Mouse (Mus musculus) CH12.LX (cell line): Measurements from ENCODE around the gene Bcas3. TPM values are rescaled to one million over a fixed set of nuclear protein-coding genes. Genes with fewer than 3 reads are reported as not detected.

Source experiments
- DNase-seq: peaks from one replicate; pipeline ENCODE4 v3.0.0-alpha.2; 2013; ENCODE audit errors: extremely low read depth
- H3K27ac ChIP-seq: 2 replicates; pipeline ENCODE4 v1.5.1; 2012; ENCODE audit warnings: low read depth, mild to moderate bottlenecking, control low read depth, moderate library complexity; ENCODE audit not compliant: insufficient read depth
- H3K27me3 ChIP-seq: replicated peaks from 2 replicates; pipeline ENCODE3; 2012; ENCODE audit warnings: inconsistent platforms
- H3K36me3 ChIP-seq, 2 experiments: replicated peaks in 1 of 2; 2 replicates each; pipeline versions ENCODE3 to v1.6.1; 2012; ENCODE audit warnings: inconsistent platforms in 1 of 2, low read length in 1 of 2, mild to moderate bottlenecking in 1 of 2, mixed read lengths in 1 of 2, moderate library complexity in 1 of 2; ENCODE audit not compliant: control insufficient read depth in 1 of 2, insufficient read depth in 1 of 2
- H3K4me1 ChIP-seq, 2 experiments: 2 replicates each; pipeline ENCODE4 v1.6.1; 2012; ENCODE audit warnings: inconsistent platforms in 1 of 2, moderate library complexity in 1 of 2; ENCODE audit not compliant: insufficient read depth in 2 of 2, control insufficient read depth in 1 of 2
- H3K4me2 ChIP-seq: 2 replicates; pipeline ENCODE4 v1.6.1; 2012; ENCODE audit warnings: low read depth, mild to moderate bottlenecking, control low read depth; ENCODE audit not compliant: poor library complexity, insufficient read depth, severe bottlenecking
- H3K4me3 ChIP-seq, 3 experiments: fragments of 150-350 bp in 1 of 3; sonication (generic) in 1 of 3; replicated peaks in 1 of 3; 2 replicates each; pipeline versions ENCODE3 to v1.5.1; 2011 to 2012; ENCODE audit warnings: low read depth in 2 of 3, low read length in 2 of 3, mild to moderate bottlenecking in 2 of 3, moderate library complexity in 2 of 3, control low read depth in 1 of 3, improper control_type of control experiment in 1 of 3, inconsistent platforms in 1 of 3, mixed read lengths in 1 of 3; ENCODE audit not compliant: poor library complexity in 1 of 3
- H3K79me2 ChIP-seq: replicated peaks from 2 replicates; pipeline ENCODE4 v1.6.1; 2012; ENCODE audit warnings: mild to moderate bottlenecking, moderate library complexity; ENCODE audit not compliant: control insufficient read depth, poor library complexity, insufficient read depth, severe bottlenecking; ENCODE audit errors: extremely low read depth
- H3K9ac ChIP-seq: 2 replicates; pipeline ENCODE4 v1.6.1; 2012; ENCODE audit warnings: low read depth, mild to moderate bottlenecking, control low read depth, moderate library complexity; ENCODE audit not compliant: insufficient read depth
- H3K9me3 ChIP-seq: replicated peaks from 2 replicates; pipeline ENCODE3; 2012; ENCODE audit warnings: low read length, inconsistent platforms, mixed read lengths
- CHD1 ChIP-seq: IDR thresholded peaks from 2 replicates; pipeline ENCODE4 v1.6.1; 2012; ENCODE audit warnings: low read depth, low read length, improper control_type of control experiment, inconsistent platforms
- CHD2 ChIP-seq: IDR thresholded peaks from 2 replicates; pipeline ENCODE4 v1.6.1; 2011; ENCODE audit warnings: low read length, improper control_type of control experiment
- CTCF ChIP-seq, 2 experiments: IDR thresholded peaks in 1 of 2; conservative IDR thresholded peaks in 1 of 2; 2 replicates each; pipeline ENCODE4 v1.5.1; 2011 to 2012; ENCODE audit warnings: low read depth in 2 of 2, low read length in 2 of 2, improper control_type of control experiment in 1 of 2, inconsistent platforms in 1 of 2, mild to moderate bottlenecking in 1 of 2, moderate library complexity in 1 of 2
- ELF1 ChIP-seq: IDR thresholded peaks from 2 replicates; pipeline ENCODE4 v1.6.1; 2014; ENCODE audit warnings: low read depth, mild to moderate bottlenecking, inconsistent platforms, low read length, improper control_type of control experiment
- ETS1 ChIP-seq: conservative IDR thresholded peaks from 2 replicates; pipeline ENCODE4 v1.6.1; 2012; ENCODE audit warnings: low read depth, mild to moderate bottlenecking, inconsistent platforms, low read length, improper control_type of control experiment, moderate library complexity
- GABPA ChIP-seq: IDR thresholded peaks from 2 replicates; pipeline ENCODE4 v1.6.1; 2012; ENCODE audit warnings: low read depth, low read length, improper control_type of control experiment, inconsistent platforms; ENCODE audit not compliant: insufficient replicate concordance
- HCFC1 ChIP-seq: IDR thresholded peaks from 2 replicates; pipeline ENCODE4 v1.6.1; 2012; ENCODE audit warnings: low read depth, mild to moderate bottlenecking, inconsistent platforms, low read length, improper control_type of control experiment
- IRF4 ChIP-seq: IDR thresholded peaks from 2 replicates; pipeline ENCODE4 v1.6.1; 2014; ENCODE audit warnings: low read depth, mild to moderate bottlenecking, inconsistent platforms, low read length, improper control_type of control experiment
- JUN ChIP-seq: IDR thresholded peaks from 2 replicates; pipeline ENCODE4 v1.6.1; 2011; ENCODE audit warnings: low read depth, mild to moderate bottlenecking, low read length, improper control_type of control experiment, moderate library complexity; ENCODE audit not compliant: insufficient read depth
- MAX ChIP-seq: IDR thresholded peaks from 2 replicates; pipeline ENCODE4 v1.6.1; 2011; ENCODE audit warnings: low read length, improper control_type of control experiment
- MAZ ChIP-seq: IDR thresholded peaks from 2 replicates; pipeline ENCODE4 v1.6.1; 2012; ENCODE audit warnings: low read depth, mild to moderate bottlenecking, inconsistent platforms, low read length, improper control_type of control experiment, moderate library complexity
- MEF2A ChIP-seq: IDR thresholded peaks from 2 replicates; pipeline ENCODE4 v1.6.1; 2014; ENCODE audit warnings: low read depth, mild to moderate bottlenecking, inconsistent platforms, low read length, improper control_type of control experiment, borderline replicate concordance
- MYC ChIP-seq: IDR thresholded peaks from 2 replicates; pipeline ENCODE4 v1.6.1; 2011; ENCODE audit warnings: low read depth, mild to moderate bottlenecking, improper control_type of control experiment, low read length
- NRF1 ChIP-seq: IDR thresholded peaks from 2 replicates; pipeline ENCODE4 v1.6.1; 2014; ENCODE audit warnings: low read depth, mild to moderate bottlenecking, inconsistent platforms, low read length, improper control_type of control experiment, moderate library complexity
- PAX5 ChIP-seq: IDR thresholded peaks from 2 replicates; pipeline ENCODE4 v1.6.1; 2012; ENCODE audit warnings: low read length, inconsistent platforms, mixed read lengths
- POLR2AphosphoS2 ChIP-seq: IDR thresholded peaks from 2 replicates; pipeline ENCODE4 v1.6.1; 2011; ENCODE audit warnings: low read depth, low read length, improper control_type of control experiment
- RAD21 ChIP-seq: IDR thresholded peaks from 2 replicates; pipeline ENCODE4 v1.6.1; 2011; ENCODE audit warnings: low read depth, mild to moderate bottlenecking, low read length, improper control_type of control experiment, moderate library complexity
- SMC3 ChIP-seq: IDR thresholded peaks from 2 replicates; pipeline ENCODE4 v1.6.1; 2011; ENCODE audit warnings: low read depth, low read length, improper control_type of control experiment
- TBP ChIP-seq: conservative IDR thresholded peaks from 2 replicates; pipeline ENCODE4 v1.6.1; 2011; ENCODE audit warnings: low read depth, low read length, improper control_type of control experiment
- UBTF ChIP-seq: IDR thresholded peaks from 2 replicates; pipeline ENCODE4 v1.6.1; 2012; ENCODE audit warnings: low read depth, mild to moderate bottlenecking, inconsistent platforms, low read length, improper control_type of control experiment, moderate library complexity
- USF1 ChIP-seq: IDR thresholded peaks from 2 replicates; pipeline ENCODE4 v1.6.1; 2014; ENCODE audit warnings: low read depth, mild to moderate bottlenecking, inconsistent platforms, low read length, improper control_type of control experiment
- ZC3H11A ChIP-seq: IDR thresholded peaks from 2 replicates; pipeline ENCODE4 v1.6.1; 2012; ENCODE audit warnings: low read depth, mild to moderate bottlenecking, inconsistent platforms, low read length, improper control_type of control experiment
- dilution Hi-C: fragments of 300-500 bp; cut with MboI; formaldehyde crosslinking; loops from 2 replicates; pipeline ENCODE4 v1.14.3; 2020; ENCODE audit warnings: low sequenced_read_pairs; ENCODE audit not compliant: extremely low pct_unique_long_range_greater_than_20kb, extremely low pct_ligation_motif_present
- in situ Hi-C: fragments of 300-500 bp; cut with MboI; formaldehyde crosslinking; loops from 3 replicates; pipeline ENCODE4 v1.14.3; 2019; ENCODE audit warnings: low sequenced_read_pairs, low pct_ligation_motif_present, low pct_unique_long_range_greater_than_20kb, mixed read lengths
- polyA plus RNA-seq: library from polyadenylated mRNA; unstranded; fragments of >175 nt; gene quantifications from 2 replicates; pipeline ENCODE4 v1.2.1, GENCODE M21; 2012; ENCODE audit warnings: low read depth; ENCODE audit not compliant: insufficient read length
- total RNA-seq, 2 experiments: library from RNA; depleted of rRNA; stranded (reverse); fragments of 300-350 nt in 1 of 2; fragments of >200 nt in 1 of 2; gene quantifications; 2 replicates each; pipeline ENCODE4 v1.2.3; 2012 to 2014

Bcas3 gene
- total and polyA plus RNA-seq, 3 experiments, result 8.2 to 21.3 (median 9.7) TPM

GRCm38 (mm10) chr11:85323567-85324330, 29.2 kb upstream of the Bcas3 start (continued):
- no peak for TF ChIP-seq PAX5
- TF ChIP-seq NRF1, result no peak
- no peak for TF ChIP-seq USF1
- TF ChIP-seq ETS1, result no peak
- TF ChIP-seq POLR2AphosphoS2, result no peak
- no peak for TF ChIP-seq GABPA
- no peak for TF ChIP-seq IRF4
- TF ChIP-seq ELF1, result peak; percentile 51; the same call in 1 of the 2 replicates
- TF ChIP-seq SMC3, result no peak
- TF ChIP-seq TBP, result peak; percentile 85
- TF ChIP-seq CHD2, result no peak
- no peak for TF ChIP-seq JUN
- TF ChIP-seq MYC, result peak; percentile 92

- H3K9me3 ChIP-seq, result no peaks in the 10 kb centered on the region
- TF ChIP-seq TBP, result no peak
- no peak for TF ChIP-seq MAZ
- TF ChIP-seq NRF1, result no peak
- TF ChIP-seq MEF2A, result no peak
- no peak for TF ChIP-seq POLR2AphosphoS2
- no peak for TF ChIP-seq CTCF (conservative IDR thresholded peaks at IDR 0.05 in 1 of 2, IDR thresholded peaks at IDR 0.05 in 1 of 2; ENCODE audit: low read depth in 2 of 2, low read length in 2 of 2)
- no peak for TF ChIP-seq ETS1
- TF ChIP-seq CHD1, result no peak
- no peak for TF ChIP-seq ZC3H11A
- TF ChIP-seq RAD21, result no peak
- no peak for TF ChIP-seq HCFC1
- TF ChIP-seq JUN, result no peak
- no peak for TF ChIP-seq CHD2
- no peak for TF ChIP-seq ELF1
- no peak for TF ChIP-seq UBTF
- TF ChIP-seq MAX, result no peak
- no peak for TF ChIP-seq MYC
- no peak for TF ChIP-seq USF1
- no peak for TF ChIP-seq GABPA
- no peaks in the 10 kb centered on the region for H3K27me3 ChIP-seq
- in situ Hi-C loops (no loop called here), dilution Hi-C loops (no loop called here)
- H3K79me2 ChIP-seq, result peaks cover 17% of the 10 kb centered on the region
- H3K4me3 ChIP-seq, result no peak overlapping the region
- H3K27ac ChIP-seq, result no peak overlapping the region
- peaks cover 31 to 78% of the 10 kb centered on the region in 2 experiments for H3K36me3 ChIP-seq
- no peak overlapping the region for H3K9ac ChIP-seq
- DNase-seq, result no peak
- H3K4me2 ChIP-seq, result no peak overlapping the region
- H3K4me1 ChIP-seq, result peaks cover 2 to 4% of the 10 kb centered on the region in 2 experiments; a peak in 1 of 4 replicates
Observed at GRCm38 (mm10) chr11:85328717-85329116, 24.2 kb upstream of the Bcas3 start.
